Mouse (Mus musculus) right cerebral cortex, postnatal 4 days (tissue): Measurements from ENCODE around the gene Zfp454.

Source experiments
- DNase-seq: peaks from one replicate; pipeline ENCODE4 v3.0.0-alpha.2; 2022

The Zfp454 gene

GRCm38 (mm10) chr11:50841023-50841735 lies 46.3 kb downstream of the Zfp454 start, which contains the start of gene Zfp879:
Gene Zfp879, minus strand, starts transcription at chr11:50841552.
- DNase-seq, result peak; percentile 97

- DNase-seq, result no peak
These were observed 51.7 kb downstream of the Zfp454 start for GRCm38 (mm10) chr11:50835727-50836126.

GRCm38 (mm10) chr11:50827010-50827953 lies 60.2 kb downstream of the Zfp454 start, which contains the start of gene Zfp354c:
Gene Zfp354c, minus strand, starts transcription at chr11:50827724.
- DNase-seq, result peak; percentile 86

GRCm38 (mm10) chr11:50826214-50826613 lies 61.2 kb downstream of the Zfp454 start:
- DNase-seq, result no peak
